Mouse (Mus musculus) cortical plate, adult 2 months (tissue): Measurements from ENCODE around the gene Npepl1.

Experiments used
- CTCF ChIP-seq: fragments of 200-500 bp; IDR thresholded peaks from 2 replicates; pipeline ENCODE4 v1.5.1; 2011; ENCODE audit warnings: mild to moderate bottlenecking, control low read depth, low read length; ENCODE audit not compliant: insufficient read depth; ENCODE audit errors: extremely low read depth
- POLR2A ChIP-seq: fragments of 200-500 bp; IDR thresholded peaks from 2 replicates; pipeline ENCODE4 v1.6.1; 2011; ENCODE audit warnings: mild to moderate bottlenecking, low read length, control low read depth; ENCODE audit not compliant: insufficient read depth; ENCODE audit errors: extremely low read depth

GRCm38 (mm10) chr2:174063074-174063473, 47.1 kb upstream of the Npepl1 start:
- TF ChIP-seq CTCF (no peak), POLR2A (no peak)
